Mouse (Mus musculus) intestine, postnatal 0 days (tissue): ENCODE results near the gene Nphp4. TPM values are rescaled to one million over a fixed set of nuclear protein-coding genes. Genes with fewer than 3 reads are reported as not detected.

ENCODE experiments used
- ATAC-seq: fragments of 200-750 bp; cut with Nextera tagmentation; 2 replicates; pipeline ENCODE4 v1.8.0; 2017; ENCODE audit warnings: mild to moderate bottlenecking, moderate TSS enrichment, moderate library complexity
- H3K27ac ChIP-seq: fragments of 300-500 bp; sonication (generic); 2 replicates; pipeline ENCODE4 v1.5.1; 2014; ENCODE audit warnings: mild to moderate bottlenecking, low read depth, low read length, moderate library complexity
- H3K27me3 ChIP-seq: fragments of 300-500 bp; sonication (generic); replicated peaks from 2 replicates; pipeline ENCODE4 v1.6.1; 2014; ENCODE audit warnings: low read length, mixed read lengths; ENCODE audit not compliant: control insufficient read depth, insufficient read depth
- H3K36me3 ChIP-seq: fragments of 300-500 bp; sonication (generic); 2 replicates; pipeline ENCODE4 v1.6.1; 2014; ENCODE audit warnings: mild to moderate bottlenecking, moderate library complexity; ENCODE audit not compliant: control insufficient read depth, insufficient read depth
- H3K4me1 ChIP-seq: fragments of 300-500 bp; sonication (generic); replicated peaks from 2 replicates; pipeline ENCODE4 v1.6.1; 2014; ENCODE audit warnings: antibody characterized with exemption, low read length, mixed read lengths; ENCODE audit not compliant: control insufficient read depth, insufficient read depth
- H3K4me2 ChIP-seq: fragments of 300-500 bp; sonication (generic); replicated peaks from 2 replicates; pipeline ENCODE4 v1.6.1; 2014; ENCODE audit warnings: low read depth, mild to moderate bottlenecking, moderate library complexity
- H3K4me3 ChIP-seq: fragments of 300-500 bp; sonication (generic); 2 replicates; pipeline ENCODE4 v1.5.1; 2014; ENCODE audit warnings: low read depth, low read length
- H3K9ac ChIP-seq: fragments of 300-500 bp; sonication (generic); 2 replicates; pipeline ENCODE4 v1.6.1; 2014; ENCODE audit warnings: mild to moderate bottlenecking, low read depth, low read length
- H3K9me3 ChIP-seq: fragments of 300-500 bp; sonication (generic); 2 replicates; pipeline ENCODE4 v1.6.1; 2016; ENCODE audit warnings: mixed run types; ENCODE audit not compliant: control insufficient read depth
- CTCF ChIP-seq: sonication (generic); IDR thresholded peaks from 2 replicates; pipeline ENCODE4 v1.5.1; 2016; ENCODE audit warnings: low read depth, mild to moderate bottlenecking, control low read depth, antibody characterized with exemption, moderate library complexity
- WGBS: fragments of 180-500 bp; shearing (Covaris S2); extraction: QIAGEN DNeasy Blood & Tissue Kit; methylation state at CpG from one replicate; pipeline ENCODE4 v1.1.7; 2014; 5-methylcytosine and 5-hydroxymethylcytosine counted together
- polyA plus RNA-seq: library from polyadenylated mRNA; unstranded; fragments of >200 nt; fragmentation: Nextera tagmentation; extraction: Ambion mirVana; gene quantifications from 2 replicates; pipeline ENCODE4 v1.2.1, GENCODE M21; 2015

Nphp4 gene
- polyA plus RNA-seq, 1 experiment from 2014 or later: 0.47 TPM

- Histone ChIP-seq H3K36me3 (no peaks in the 10 kb centered on the region), H3K4me1 (no peaks in the 10 kb centered on the region), H3K4me3 (no peak overlapping the region), H3K27me3 (no peaks in the 10 kb centered on the region), H3K27ac (no peak overlapping the region), H3K9me3 (no peaks in the 10 kb centered on the region), H3K4me2 (no peak overlapping the region), H3K9ac (no peak overlapping the region)
- WGBS: 36% methylated on average over 17 of the region's 17 CpGs
- no peak for ATAC-seq
- no peak for TF ChIP-seq CTCF
Measured at GRCm38 (mm10) chr4:152558246-152558645, 81.7 kb downstream of the Nphp4 start.

GRCm38 (mm10) chr4:152568006-152568405 is 91.5 kb downstream of the Nphp4 start:
- no peak for ATAC-seq
- H3K4me1 ChIP-seq: no peaks in the 10 kb centered on the region
- no peak overlapping the region for H3K4me3 ChIP-seq
- no peak overlapping the region for H3K27ac ChIP-seq
- no peaks in the 10 kb centered on the region for H3K36me3 ChIP-seq
- no peaks in the 10 kb centered on the region for H3K9me3 ChIP-seq
- WGBS: 70% methylated on average over 4 of the region's 4 CpGs
- H3K27me3 ChIP-seq: no peaks in the 10 kb centered on the region
- no peak overlapping the region for H3K9ac ChIP-seq
- H3K4me2 ChIP-seq: no peak overlapping the region
- no peak for TF ChIP-seq CTCF

GRCm38 (mm10) chr4:152568662-152569395 is 92.3 kb downstream of the Nphp4 start:
- Histone ChIP-seq H3K9me3 (no peaks in the 10 kb centered on the region), H3K4me3 (no peak overlapping the region), H3K9ac (no peak overlapping the region), H3K4me2 (no peak overlapping the region), H3K27ac (no peak overlapping the region), H3K27me3 (no peaks in the 10 kb centered on the region), H3K4me1 (no peaks in the 10 kb centered on the region), H3K36me3 (no peaks in the 10 kb centered on the region)
- TF ChIP-seq CTCF: no peak
- ATAC-seq: no peak
- WGBS: 44% methylated on average over 23 of the region's 23 CpGs

GRCm38 (mm10) chr4:152574266-152574665 is 97.8 kb downstream of the Nphp4 start:
- Histone ChIP-seq H3K4me3 (no peak overlapping the region), H3K4me2 (no peak overlapping the region), H3K9me3 (no peaks in the 10 kb centered on the region), H3K27me3 (no peaks in the 10 kb centered on the region), H3K4me1 (no peaks in the 10 kb centered on the region), H3K9ac (no peak overlapping the region), H3K27ac (no peak overlapping the region), H3K36me3 (no peaks in the 10 kb centered on the region)
- no peak for TF ChIP-seq CTCF
- WGBS: 44% methylated on average over 12 of the region's 12 CpGs
- ATAC-seq: no peak; the same call in 1 of the 2 replicates

GRCm38 (mm10) chr4:152576826-152577225 is 100.3 kb downstream of the Nphp4 start:
- no peak overlapping the region for H3K4me3 ChIP-seq
- no peak for ATAC-seq
- no peaks in the 10 kb centered on the region for H3K27me3 ChIP-seq
- no peaks in the 10 kb centered on the region for H3K36me3 ChIP-seq
- H3K9ac ChIP-seq: no peak overlapping the region
- no peak overlapping the region for H3K4me2 ChIP-seq
- no peaks in the 10 kb centered on the region for H3K4me1 ChIP-seq
- WGBS: 73% methylated on average over 4 of the region's 4 CpGs
- no peak for TF ChIP-seq CTCF
- no peaks in the 10 kb centered on the region for H3K9me3 ChIP-seq
- no peak overlapping the region for H3K27ac ChIP-seq

GRCm38 (mm10) chr4:152579956-152580355 is 103.5 kb downstream of the Nphp4 start:
- H3K36me3 ChIP-seq: no peaks in the 10 kb centered on the region
- WGBS: 67% methylated on average over 4 of the region's 4 CpGs
- no peak overlapping the region for H3K4me2 ChIP-seq
- no peak for ATAC-seq
- no peaks in the 10 kb centered on the region for H3K9me3 ChIP-seq
- no peak for TF ChIP-seq CTCF
- H3K9ac ChIP-seq: no peak overlapping the region
- no peak overlapping the region for H3K27ac ChIP-seq
- no peaks in the 10 kb centered on the region for H3K27me3 ChIP-seq
- H3K4me1 ChIP-seq: no peaks in the 10 kb centered on the region
- H3K4me3 ChIP-seq: no peak overlapping the region
